Mouse (Mus musculus) mesoderm, embryonic 11.5 days (tissue): ENCODE results near the gene Xrcc5.

ENCODE experiments used
- DNase-seq: peaks from one replicate; pipeline ENCODE4 v3.0.0-alpha.2; 2012; ENCODE audit warnings: low read depth, low spot score

Xrcc5 gene

DNA sequence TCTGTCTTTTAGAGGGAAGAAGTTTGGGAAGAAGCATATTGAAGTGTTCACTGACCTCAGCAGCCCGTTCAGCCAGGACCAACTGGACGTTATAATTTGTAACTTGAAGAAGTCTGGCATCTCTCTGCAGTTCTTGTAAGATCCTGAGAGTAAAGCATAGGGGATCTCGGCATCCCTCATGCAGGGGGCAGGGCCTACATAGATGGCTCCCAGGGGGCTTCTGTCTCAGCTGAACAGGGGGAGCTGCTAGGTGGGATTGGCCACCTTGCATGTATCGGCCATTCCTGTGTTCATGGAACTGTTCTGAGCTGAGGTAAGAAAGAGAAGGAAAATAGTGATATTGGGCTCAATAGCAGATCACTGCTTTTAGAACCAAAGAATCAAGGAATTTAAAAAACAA lies 8.2 kb downstream of the Xrcc5 start:
- DNase-seq: no peak

DNA sequence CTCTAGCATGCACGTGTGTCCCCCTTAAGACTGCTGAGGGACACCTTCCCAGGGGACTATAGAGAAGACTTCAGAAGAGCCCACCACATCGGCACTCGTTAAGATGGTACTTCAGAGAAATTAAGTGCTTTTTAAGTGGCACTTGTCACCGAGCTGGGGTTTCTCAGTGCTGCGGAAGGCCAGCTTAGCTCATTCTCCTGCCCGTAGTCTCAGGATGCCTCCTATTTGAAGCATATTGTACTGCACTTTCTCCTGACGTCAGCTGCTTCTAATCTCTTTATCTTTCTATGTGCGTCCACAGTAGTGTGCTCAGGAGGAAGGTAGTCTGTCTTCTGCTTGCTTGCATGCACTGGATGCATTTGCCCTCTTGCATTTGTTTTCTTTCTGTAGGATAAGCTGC lies 9.2 kb downstream of the Xrcc5 start:
- DNase-seq: no peak

DNA sequence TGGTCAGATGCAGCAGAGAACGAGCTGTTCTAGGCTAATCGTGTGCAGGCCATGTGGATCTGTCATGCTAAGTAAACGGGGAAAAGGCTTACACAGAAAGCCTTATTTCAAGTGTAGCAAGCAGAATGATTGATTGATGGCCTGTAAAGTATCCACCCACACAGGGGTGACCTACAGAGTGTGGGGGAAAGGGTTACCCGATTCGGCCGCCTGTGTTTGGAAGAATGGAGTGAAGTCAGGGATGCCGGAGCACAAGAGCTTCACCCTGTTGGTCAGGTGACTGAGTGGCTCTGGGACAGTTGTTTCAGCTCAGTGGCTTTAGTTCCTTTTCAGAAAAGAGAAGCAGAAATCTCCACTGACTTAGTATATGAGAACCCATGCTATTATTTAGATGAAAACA lies 9.7 kb downstream of the Xrcc5 start:
- no peak for DNase-seq

DNA sequence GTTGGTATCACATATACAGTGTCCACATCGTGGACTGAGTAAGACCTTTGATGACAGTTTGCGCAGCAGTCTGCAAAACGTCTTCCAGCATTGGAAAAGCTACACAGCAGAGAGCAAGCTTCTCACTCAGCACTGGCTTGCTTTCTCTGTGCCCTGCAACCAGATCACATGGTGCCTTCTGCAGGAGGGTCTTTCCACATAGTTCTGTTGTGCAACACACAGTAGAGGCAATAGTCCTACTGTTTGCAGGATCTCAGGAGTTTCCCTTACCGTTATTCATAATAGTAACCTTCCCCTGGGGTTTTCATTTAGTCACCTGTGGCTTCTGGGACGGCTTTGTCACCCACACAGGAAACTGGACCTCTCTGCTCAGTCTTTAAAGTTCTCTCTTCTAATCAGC lies 13.5 kb downstream of the Xrcc5 start:
- DNase-seq: no peak

DNA sequence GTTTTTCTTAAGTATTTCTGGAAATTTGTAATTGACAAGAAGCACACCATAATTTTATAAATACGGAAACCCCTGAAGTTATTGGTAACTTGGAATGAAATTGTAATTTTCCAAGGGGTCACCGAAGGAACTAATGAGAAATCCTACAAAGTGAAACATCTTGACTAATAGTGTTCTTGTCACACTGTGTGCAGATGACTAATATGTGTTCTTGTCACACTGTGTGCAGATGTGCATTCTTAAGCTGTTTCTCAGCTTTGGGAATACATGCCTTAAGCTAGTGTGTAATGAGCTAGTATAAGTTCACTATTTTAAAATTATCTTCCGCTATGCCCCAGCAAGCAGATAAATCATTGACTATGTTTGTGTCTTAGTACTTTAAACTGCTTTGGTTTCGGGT lies 16.0 kb downstream of the Xrcc5 start:
- no peak for DNase-seq

DNA sequence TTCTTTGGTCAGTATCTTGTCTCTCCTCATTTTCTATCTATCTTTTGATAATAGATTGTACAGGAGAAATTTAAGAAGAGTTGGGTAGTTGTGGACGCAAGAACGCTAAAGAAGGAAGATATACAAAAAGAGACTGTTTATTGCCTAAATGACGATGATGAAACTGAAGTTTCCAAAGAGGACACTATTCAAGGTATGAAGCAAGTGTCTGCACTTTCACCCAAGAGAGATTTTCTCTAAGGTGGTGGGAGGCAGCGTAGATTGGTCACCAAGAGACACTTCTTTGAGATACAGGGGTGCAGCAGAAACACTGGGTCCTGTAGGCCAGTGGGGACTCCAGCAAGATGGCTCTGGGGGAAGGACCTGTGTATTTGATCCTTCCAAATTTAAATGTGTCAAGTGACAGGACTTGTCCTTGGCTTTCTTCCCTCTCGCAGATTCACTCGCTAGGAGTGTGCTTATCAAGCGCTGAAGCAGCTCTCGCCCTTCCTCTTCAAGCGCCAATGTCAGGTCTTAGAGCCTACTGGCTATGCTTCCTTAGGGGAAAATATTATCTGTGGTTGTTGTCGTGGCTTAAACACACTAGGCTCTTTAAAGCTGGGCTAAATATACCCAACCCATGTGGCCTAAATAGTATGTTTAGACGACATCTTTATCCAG lies 19.1 kb downstream of the Xrcc5 start:
- no peak for DNase-seq

DNA sequence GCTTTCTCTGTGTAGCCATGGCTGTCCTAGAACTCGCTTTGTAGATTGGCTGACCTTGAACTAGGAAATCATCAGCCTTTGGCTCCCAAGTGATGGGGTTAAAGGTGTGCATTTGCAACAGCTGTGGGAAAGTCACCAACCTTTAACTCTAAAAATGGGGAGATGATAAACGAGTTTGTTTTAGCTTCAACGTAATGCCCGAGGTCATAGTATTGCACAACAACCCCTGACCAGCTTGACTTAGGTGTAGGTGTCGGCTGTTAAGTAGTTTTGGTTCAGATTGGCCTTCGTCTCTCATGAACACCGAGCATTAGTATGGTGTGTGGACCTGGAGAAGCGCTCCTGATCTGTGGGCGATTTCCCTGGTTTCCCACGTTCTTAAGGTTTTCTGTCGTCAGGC lies 27.6 kb downstream of the Xrcc5 start:
- DNase-seq: no peak

DNA sequence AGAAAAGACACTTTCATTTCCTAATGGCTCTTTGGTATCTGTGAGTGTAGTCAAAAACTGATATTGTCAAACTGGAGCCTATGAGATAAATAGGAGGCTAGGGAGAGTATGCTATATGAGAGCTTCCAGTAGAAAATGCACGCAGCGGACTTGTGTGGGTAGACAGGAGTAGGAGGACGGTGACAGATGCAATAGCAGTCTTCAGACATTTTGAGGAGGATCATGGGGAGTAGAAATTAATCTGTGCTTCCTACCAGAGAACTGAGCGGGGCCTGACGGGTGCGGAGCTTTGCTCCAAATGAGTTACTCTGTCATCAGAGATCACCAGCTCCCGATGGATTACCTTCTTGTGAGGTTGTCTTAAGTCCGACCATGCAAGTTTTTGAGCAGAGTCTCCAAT lies 29.6 kb downstream of the Xrcc5 start:
- no peak for DNase-seq

DNA sequence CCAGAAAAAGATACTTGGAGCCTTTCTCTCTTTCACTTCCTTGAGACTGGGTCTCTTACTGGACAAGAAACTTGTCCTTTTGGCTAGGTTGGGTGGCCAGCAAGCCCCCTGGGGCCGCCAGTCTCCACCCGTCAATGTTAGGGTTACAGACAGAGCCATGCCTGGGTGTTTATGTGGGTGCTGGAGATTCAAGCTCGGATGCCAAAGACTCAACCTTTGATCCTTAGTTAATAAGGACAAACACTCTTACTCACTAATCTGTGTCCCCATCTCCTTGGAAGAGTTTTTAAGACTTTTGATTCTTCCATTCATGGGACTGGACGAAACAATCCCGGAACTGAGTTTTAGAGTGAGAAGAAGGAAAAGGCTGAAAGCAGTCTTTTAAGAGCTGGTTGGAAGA lies 31.1 kb downstream of the Xrcc5 start:
- no peak for DNase-seq

DNA sequence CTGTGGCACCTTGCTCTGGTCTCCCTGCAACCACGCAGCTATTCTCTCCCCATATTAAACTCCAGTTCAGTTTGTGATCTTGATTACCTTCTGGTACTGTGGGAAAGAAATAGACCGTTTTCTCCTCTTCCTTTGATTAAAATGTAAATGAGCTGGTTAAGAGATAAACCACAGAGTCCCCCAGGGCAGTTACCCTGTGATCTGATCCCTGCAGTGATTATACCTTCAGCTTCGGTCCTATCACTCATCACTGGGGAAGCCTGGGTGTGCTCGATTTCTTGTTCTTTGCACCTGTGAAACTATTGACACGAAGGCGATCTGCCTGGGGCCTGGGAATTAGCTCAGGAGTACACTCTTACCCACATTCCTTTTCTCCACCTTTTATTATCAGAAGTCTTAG lies 40.7 kb downstream of the Xrcc5 start:
- DNase-seq: no peak

DNA sequence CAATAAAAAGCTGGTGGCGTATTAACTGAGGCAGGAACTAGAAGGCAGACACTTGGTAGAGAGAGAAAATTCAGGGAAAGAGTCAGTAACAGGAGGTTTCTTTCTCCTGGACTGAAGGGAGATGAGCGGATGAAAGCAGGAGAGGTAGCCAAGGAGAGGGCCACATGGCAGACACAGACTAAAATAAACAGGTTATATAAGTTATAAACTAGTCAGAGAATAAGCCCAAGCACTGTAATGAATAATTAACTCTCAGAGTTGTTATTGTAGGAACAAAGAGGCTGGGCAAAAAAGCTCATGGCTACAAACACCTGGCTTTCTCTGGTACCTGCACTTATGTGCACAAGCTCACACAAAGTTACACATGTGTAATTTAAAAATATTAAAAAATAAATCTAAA lies 47.6 kb downstream of the Xrcc5 start:
- DNase-seq: no peak

DNA sequence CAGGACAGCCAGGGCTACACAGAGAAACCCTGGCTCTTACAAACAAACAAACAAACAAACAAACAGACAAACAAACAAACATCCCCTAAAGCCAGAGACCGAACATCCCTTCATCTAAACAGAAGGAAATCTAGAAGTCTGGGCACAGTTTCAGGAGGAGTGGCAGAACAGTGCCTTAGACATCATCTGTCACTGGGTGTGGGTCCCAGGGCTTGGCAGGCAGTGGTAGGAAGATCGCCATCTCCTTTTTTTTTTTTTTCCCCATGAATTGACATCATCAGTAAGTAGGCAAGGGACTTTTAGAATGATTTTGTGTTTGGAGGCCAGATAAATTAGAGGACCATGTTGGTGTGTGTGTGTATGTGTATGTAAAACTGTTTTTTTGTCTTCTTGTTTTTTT lies 51.0 kb downstream of the Xrcc5 start:
- no peak for DNase-seq

DNA sequence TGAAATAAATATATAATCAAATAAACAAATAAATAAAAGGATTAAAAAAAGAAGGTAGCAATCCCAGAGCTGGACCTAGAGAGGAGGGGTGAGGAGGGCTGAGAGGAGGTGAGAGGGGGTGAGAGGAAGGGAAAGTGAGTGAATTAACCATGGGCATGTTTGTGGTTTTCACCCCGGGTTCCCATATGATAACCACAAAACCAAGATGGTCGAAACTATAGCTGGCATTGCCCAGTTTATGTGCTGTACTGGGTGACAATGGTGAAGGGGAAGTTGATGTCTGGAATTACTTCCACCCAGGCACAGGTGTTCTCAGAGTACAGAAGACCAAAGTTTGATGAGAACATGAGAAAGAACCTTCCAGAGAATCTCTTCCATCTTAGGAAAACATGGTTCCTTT lies 52.2 kb downstream of the Xrcc5 start:
- DNase-seq: no peak

DNA sequence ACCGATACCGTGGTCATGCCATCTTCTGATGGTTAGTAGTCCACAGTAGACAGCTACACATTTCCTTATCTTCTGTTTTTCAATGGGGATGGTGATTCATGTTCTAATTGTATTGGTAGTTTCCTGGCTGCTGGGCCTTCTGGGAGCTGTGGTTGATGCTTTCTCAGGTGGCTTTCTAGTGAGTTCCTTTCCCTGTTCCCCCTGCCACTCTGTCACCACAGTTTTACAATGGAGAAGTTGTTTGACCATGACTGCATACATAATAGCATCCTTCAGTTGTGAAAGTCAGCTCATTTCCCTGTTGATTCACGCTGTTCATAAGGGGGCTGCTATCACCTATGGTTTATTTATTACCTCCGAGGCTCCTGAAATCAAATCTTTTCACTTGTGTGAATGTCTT lies 53.6 kb downstream of the Xrcc5 start:
- DNase-seq: no peak

DNA sequence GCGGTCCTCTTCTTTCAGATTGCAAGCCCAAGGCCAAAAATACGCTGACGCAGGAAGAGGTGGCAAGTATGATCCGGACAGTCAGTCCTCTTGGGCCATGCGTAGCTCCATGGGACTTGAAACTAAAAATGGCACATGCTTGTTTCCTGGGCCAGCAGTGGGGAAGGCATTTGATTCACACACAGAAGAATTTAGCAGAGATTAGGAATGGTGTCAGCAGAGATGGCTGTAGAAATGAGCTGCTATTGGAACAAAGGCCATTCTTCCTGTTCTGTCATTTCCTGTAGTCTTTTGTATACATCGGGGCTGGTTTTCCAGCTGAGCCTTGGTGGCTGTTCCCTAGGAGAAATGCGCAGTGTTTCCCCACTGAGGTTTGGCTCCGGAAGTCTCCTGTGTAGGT lies 57.4 kb downstream of the Xrcc5 start:
- no peak for DNase-seq

DNA sequence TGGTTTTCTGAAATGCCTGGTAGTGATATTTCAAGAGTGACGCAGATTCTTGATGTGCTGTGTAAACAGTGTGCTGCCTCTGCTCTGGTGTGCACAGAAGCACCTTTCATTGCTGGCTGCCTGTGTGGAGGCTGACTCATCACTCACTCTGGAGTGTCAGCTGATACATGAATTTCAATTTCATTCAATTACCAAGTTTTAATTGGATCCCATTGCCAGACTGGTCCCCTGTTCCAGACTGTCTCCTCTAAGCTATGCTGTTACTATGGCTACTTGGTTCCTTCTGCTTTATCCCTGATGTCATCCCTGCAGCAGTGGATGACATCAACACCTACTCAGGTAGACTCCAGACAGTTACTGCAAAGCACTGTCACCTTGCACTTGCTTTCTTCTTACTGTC lies 65.3 kb downstream of the Xrcc5 start:
- DNase-seq: no peak

DNA sequence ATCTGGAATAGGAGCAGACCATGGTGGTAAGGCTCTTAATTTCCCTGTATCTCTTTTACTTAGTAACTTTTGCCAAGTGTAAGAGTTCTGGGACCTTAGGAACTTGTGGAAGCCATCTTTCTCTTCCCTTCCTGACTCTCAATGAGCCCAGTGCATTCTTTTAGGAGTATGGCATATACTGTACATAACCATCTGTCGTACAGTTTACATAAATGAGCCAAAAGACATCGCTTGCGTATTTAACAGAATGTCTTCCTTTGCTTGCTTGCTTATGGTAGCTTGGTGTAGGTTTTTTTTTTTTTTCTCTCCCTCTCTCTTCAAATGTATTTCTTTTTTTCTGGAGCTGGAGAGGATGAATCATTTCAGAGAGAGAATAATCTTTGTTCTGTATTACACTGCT lies 65.7 kb downstream of the Xrcc5 start:
- no peak for DNase-seq

DNA sequence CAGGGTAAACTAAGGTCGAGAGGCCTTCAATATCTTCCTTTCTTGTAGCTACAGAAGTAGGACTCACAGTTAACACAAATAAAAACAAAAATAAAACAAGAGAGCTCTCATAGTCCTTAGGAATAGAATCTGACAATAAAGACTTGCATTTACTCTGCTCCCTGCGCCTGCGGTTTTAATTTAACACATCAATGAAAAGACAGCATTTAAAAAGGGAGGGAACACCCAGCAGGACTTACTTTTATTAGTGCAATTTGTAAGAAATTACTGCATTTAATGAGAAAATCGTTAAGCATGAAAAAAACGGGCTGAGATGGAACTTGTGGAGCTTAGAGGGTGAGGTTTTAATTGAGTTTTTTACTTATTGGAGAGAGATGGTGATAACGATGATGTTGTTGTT lies 66.4 kb downstream of the Xrcc5 start:
- DNase-seq: no peak

DNA sequence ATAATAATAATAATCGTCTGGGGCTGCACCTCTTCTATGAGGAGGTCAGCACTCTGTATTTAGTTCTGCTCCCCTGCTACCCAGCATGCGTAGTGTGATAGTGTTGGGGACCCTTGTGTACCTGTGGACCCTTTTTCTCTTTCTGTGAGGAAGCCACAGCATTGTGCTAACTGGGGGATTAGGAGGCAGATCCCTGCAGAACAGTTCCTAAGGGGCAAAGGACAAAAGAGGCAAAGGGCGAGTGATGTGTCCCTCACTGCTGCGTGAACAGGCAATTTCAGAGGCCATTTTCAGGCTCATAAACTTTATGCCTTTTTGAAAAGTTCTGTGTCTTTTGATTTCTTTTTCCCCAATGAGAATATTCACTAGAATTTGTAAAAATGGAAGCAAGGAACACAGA lies 66.8 kb downstream of the Xrcc5 start:
- DNase-seq: no peak

DNA sequence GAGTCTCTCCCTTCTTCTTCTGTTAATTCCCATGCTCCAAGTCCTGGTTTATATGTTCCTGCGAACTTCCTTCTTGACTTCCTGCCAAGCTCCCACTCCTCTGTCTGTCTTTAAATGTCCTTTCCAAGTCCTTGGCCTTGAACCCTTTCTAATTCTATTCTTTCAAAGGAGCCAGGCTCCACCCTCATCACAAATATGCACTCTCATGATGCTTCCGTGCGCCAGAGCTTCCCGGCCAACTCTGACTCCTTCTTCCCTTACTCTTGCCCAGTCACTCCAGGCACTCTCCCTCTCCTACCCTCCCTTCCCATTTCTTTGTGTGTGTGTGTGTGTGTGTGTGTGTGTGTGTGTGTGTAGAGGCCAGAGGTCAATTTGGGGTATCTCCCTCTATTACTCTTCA lies 70.9 kb downstream of the Xrcc5 start:
- DNase-seq: no peak

DNA sequence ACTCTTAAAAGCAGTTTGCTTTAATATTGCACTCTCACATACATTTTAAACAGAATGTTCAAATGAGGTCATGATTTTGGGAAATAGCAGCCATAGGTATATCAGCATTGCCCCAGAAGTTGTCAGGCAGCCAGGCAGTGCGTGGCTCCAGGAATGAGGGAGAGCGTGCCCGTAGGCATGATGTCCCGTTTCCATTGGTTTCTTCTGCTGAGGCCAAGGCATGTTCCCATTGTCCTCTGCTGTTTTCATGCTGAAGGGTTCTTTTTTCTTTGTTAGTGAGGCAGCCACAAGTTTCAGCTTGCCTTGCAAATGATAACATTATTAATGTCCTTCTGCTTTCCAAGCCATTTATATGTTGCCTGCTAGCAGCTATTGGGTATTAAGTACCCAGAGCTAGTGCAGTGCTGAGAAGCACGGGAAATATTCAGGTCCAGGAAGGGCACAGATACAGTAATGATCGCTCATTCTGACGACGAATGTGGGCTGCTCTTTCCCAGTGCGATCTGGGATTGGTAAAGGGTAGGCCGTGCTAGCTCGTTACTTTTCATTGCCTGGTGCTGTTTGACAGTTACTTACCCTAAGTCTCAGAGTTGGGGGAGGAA lies 72.6 kb downstream of the Xrcc5 start:
- DNase-seq: no peak

DNA sequence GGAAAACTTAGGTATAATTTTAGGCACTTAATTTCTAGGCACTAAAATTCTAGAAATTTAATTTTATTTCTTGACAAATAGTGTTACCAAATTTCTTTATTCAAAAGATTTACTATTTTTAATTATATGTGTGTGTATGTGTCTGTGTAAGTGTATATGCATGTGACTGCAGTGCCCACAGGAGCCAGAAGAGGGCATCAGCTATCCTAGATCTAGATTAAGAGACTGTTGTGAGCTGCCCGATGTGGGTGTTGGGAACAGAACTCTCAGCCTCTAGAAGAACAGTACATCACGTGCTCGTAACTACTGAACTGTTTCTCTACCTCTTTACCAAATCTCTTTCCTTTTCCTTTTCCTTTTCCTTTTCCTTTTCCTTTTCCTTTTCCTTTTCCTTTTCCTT lies 73.3 kb downstream of the Xrcc5 start:
- DNase-seq: no peak

DNA sequence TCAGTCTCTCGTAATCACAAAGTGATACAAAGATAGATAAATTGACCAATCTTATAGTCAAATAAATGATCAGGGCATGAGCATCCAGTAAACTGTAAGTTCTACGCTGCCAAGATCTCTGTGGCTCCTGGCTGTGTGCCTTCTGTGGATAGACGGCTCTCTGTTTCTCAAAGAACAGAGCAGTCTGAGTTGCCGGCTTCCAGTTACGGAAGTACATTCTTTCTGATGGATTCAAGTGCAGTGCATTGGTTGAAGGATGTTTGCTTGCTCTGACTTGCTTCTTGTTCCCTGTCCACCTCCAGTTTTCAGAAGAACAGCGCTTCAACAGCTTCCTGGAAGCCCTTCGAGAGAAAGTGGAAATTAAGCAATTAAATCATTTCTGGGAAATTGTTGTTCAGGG lies 75.8 kb downstream of the Xrcc5 start:
- no peak for DNase-seq

DNA sequence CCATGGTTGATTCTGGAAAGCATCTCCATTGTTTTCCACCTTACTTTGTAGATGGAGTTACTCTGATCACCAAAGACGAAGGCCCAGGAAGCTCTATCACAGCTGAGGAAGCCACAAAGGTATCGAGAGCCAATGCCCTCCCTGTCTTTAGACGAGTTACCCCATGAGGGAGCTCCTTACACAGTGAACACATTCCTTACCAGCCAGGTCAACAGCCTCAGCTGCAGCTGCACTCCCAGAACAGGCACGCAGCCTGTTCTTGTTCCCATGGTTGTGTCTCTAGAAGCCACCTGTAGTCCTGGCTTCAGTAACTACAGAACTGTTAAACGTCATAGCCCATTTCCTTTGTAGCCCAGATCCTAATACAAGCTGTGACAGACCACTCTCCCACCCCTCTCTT lies 76.4 kb downstream of the Xrcc5 start:
- DNase-seq: no peak
